ENCODE assay signal across 9 mouse cellular contexts in genomic region chr13:37130637-37131036, GRCm38 (mm10).
DNase-seq lines count a peak whose midpoint lies in the region; ATAC-seq and TF ChIP-seq lines count a peak whose summit lies in the region.
"Had no signal": no experiment of that assay in that cellular context is flagged by ENCODE, and none has a peak within 500 bp of the region (broad histone marks: within the 10 kb centered on the region; RNA-seq: fewer than 3 reads in every experiment).

No protein-coding gene starts in this region.

- H3K27me3 ChIP-seq in kidney, embryonic 15.5 days = no peaks in the 10 kb centered on the region
- H3K27me3 ChIP-seq: limb, embryonic 12.5 days had no signal

- no peaks in the 10 kb centered on the region for H3K36me3 ChIP-seq in kidney, embryonic 15.5 days
- H3K36me3 ChIP-seq: limb, embryonic 12.5 days had no signal

- peak overlapping the region; percentile 61 for H3K27ac ChIP-seq in layer of hippocampus, adult 2 months
- no peak overlapping the region for H3K27ac ChIP-seq in kidney, embryonic 15.5 days
- H3K27ac ChIP-seq: limb, embryonic 12.5 days had no signal

- peak; percentile 74 for ATAC-seq in frontal cortex, adult (ENCODE audit: low TSS enrichment)
- ATAC-seq in activated CD4-positive, CD25-positive, alpha-beta regulatory T cell, adult 4 months = no peak
- ATAC-seq in kidney, embryonic 15.5 days (replicated peaks; ENCODE audit: low FRiP score) = no peak
- ATAC-seq in megakaryocyte-erythroid progenitor cell, adult 5-6 weeks (replicated peaks; ENCODE audit: low FRiP score, low TSS enrichment, poor library complexity, severe bottlenecking) = no peak

- 82% methylated on average over 10 of the region's 10 CpGs for WGBS in kidney, embryonic 15.5 days

- no peak overlapping the region for H3K9ac ChIP-seq in kidney, embryonic 15.5 days
- H3K9ac ChIP-seq: limb, embryonic 12.5 days had no signal

- H3K9me3 ChIP-seq in kidney, embryonic 15.5 days (replicated peaks) = no peaks in the 10 kb centered on the region
- H3K9me3 ChIP-seq: limb, embryonic 12.5 days had no signal

- peak overlapping the region; percentile 11; the same call in 1 of the 2 replicates for H3K4me3 ChIP-seq in layer of hippocampus, adult 2 months
- H3K4me3 ChIP-seq in kidney, embryonic 15.5 days (replicated peaks) = no peak overlapping the region
- H3K4me3 ChIP-seq: limb, embryonic 12.5 days had no signal

- DNase-seq in frontal cortex, postnatal 10 days (ENCODE audit: low spot score in 2 of 2) = no peak
- peak; percentile 9 to 15 for DNase-seq in adrenal gland, postnatal 36 days
- peak; percentile 30 to 35 for DNase-seq in layer of hippocampus, adult 2 months (ENCODE audit: low spot score in 2 of 2)
- peak; percentile 80 for DNase-seq in lung, postnatal 36 days

- H3K4me2 ChIP-seq in kidney, embryonic 15.5 days = no peak overlapping the region
- H3K4me2 ChIP-seq: limb, embryonic 12.5 days had no signal

- no peak for TF ChIP-seq CTCF in layer of hippocampus, adult 2 months (conservative IDR thresholded peaks at IDR 0.05)

- no peaks in the 10 kb centered on the region for H3K4me1 ChIP-seq in kidney, embryonic 15.5 days
- H3K4me1 ChIP-seq: limb, embryonic 12.5 days had no signal

Comparison
In these comparisons a context has a peak if more than half of its experiments do, and no peak if none do; other contexts are left out.
1. DNase-seq: peak in adrenal gland, postnatal 36 days (2 of 2), layer of hippocampus, adult 2 months (2 of 2) and lung, postnatal 36 days (single experiment); none in frontal cortex, postnatal 10 days (0 of 2).